23 mouse cellular contexts compared by ENCODE assay signal in the genomic region with DNA sequence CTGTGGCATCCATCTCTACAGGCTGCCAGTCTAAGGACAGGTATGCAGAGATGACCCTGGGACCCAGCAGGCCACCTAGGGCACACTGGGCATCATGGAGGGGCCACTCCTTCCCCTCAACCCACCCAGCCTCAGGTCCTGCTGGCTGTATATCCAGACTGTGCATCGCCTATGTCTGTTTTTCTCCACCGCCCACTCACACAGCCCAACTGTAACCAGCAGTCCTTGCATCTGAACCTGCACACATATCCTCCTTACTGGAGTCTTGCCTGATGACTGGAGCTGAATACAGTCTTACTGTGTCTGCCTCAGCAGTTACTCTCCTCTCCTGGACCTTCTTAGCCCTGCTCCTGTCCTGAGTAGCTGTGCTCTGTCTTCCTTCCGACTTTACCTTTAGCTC. TPM values are rescaled to one million over a fixed set of nuclear protein-coding genes. Genes with fewer than 3 reads are reported as not detected.
DNase-seq lines count a peak whose midpoint lies in the region; ATAC-seq and TF ChIP-seq lines count a peak whose summit lies in the region.
"Had no signal": no experiment of that assay in that cellular context is flagged by ENCODE, and none has a peak within 500 bp of the region (broad histone marks: within the 10 kb centered on the region; RNA-seq: fewer than 3 reads in every experiment).

No protein-coding gene starts in this region.

- H3K36me3 ChIP-seq in midbrain, postnatal 0 days (ENCODE audit: insufficient read depth, low read length): no peaks in the 10 kb centered on the region
- H3K36me3 ChIP-seq: heart, embryonic 13.5 days; liver, embryonic 12.5 days; neural tube, embryonic 12.5 days had no signal

- no peak overlapping the region for H3K4me2 ChIP-seq in midbrain, postnatal 0 days (ENCODE audit: low read depth, low read length, poor library complexity, severe bottlenecking)
- H3K4me2 ChIP-seq: heart, embryonic 13.5 days; liver, embryonic 12.5 days; lung, embryonic 14.5 days; neural tube, embryonic 12.5 days had no signal

- peaks cover 15% of the 10 kb centered on the region; the same call in 1 of the 2 replicates for H3K4me1 ChIP-seq in midbrain, postnatal 0 days (ENCODE audit: insufficient read depth, low read length)
- H3K4me1 ChIP-seq: liver, embryonic 12.5 days had no signal

- no peaks in the 10 kb centered on the region for H3K9me3 ChIP-seq in midbrain, postnatal 0 days (ENCODE audit: low read length)
- H3K9me3 ChIP-seq: liver, embryonic 12.5 days; neural tube, embryonic 12.5 days had no signal

- no peaks in the 10 kb centered on the region for H3K27me3 ChIP-seq in midbrain, postnatal 0 days (ENCODE audit: insufficient read depth, low read length)
- H3K27me3 ChIP-seq: heart, embryonic 13.5 days; neural tube, embryonic 12.5 days had no signal

- peak overlapping the region; percentile 69; the same call in 1 of the 2 replicates for H3K27ac ChIP-seq in midbrain, postnatal 0 days (ENCODE audit: low read depth, low read length)
- H3K27ac ChIP-seq: heart, embryonic 13.5 days; kidney, postnatal 0 days; liver, embryonic 12.5 days; neural tube, embryonic 12.5 days had no signal

- H3K4me3 ChIP-seq in midbrain, postnatal 0 days (ENCODE audit: low read depth, low read length): no peak overlapping the region
- H3K4me3 ChIP-seq: heart, embryonic 13.5 days; liver, embryonic 12.5 days; neural tube, embryonic 12.5 days had no signal

- 97% methylated on average over 3 of the region's 3 CpGs for WGBS in midbrain, postnatal 0 days

- intact Hi-C loops in left cerebral cortex, postnatal 14 days (cut with DNase I): no loop called here
- intact Hi-C loops in left cerebral cortex, postnatal 4 days (cut with DNase I): no loop called here

- H3K9ac ChIP-seq in midbrain, postnatal 0 days (replicated peaks; ENCODE audit: low read length, poor library complexity, severe bottlenecking): no peak overlapping the region
- H3K9ac ChIP-seq: heart, embryonic 13.5 days; liver, embryonic 12.5 days; lung, embryonic 14.5 days; neural tube, embryonic 12.5 days had no signal

- peak; percentile 65 for ATAC-seq in frontal cortex, adult (ENCODE audit: low TSS enrichment)
- ATAC-seq in midbrain, postnatal 0 days (ENCODE audit: low FRiP score): no peak
- ATAC-seq: forebrain, embryonic 14.5 days; intestine, postnatal 0 days; liver, embryonic 12.5 days had no signal

- no peak for DNase-seq in frontal cortex, postnatal 14 days (ENCODE audit: low spot score in 2 of 2)
- peak; percentile 42 to 68 for DNase-seq in left cerebral cortex, postnatal 14 days (ENCODE audit: low spot score in 2 of 2)
- no peak for DNase-seq in left cerebral cortex, postnatal 4 days
- DNase-seq in brain, adult 2 months (ENCODE audit: low read depth, low spot score): peak; percentile 65
- DNase-seq in midbrain, postnatal 0 days (ENCODE audit: low spot score): no peak
- no peak for DNase-seq in cerebellum, adult 11 months
- DNase-seq in adipocyte (ENCODE audit: low spot score): no peak
- DNase-seq: adrenal gland, adult 2 months; cerebellum, postnatal 25 days; heart, postnatal 36 days; lung, embryonic 14.5 days; lung, postnatal 4 days; thymus, postnatal 14 days had no signal

- no peak for TF ChIP-seq CTCF in midbrain, postnatal 0 days (IDR thresholded peaks at IDR 0.05)

RNA-seq across cellular contexts. Expression of a gene that starts 28.1 kb away (rescaled TPM):
- 10 to 100 TPM; 13.7 to 16.2 TPM for total RNA-seq in left cerebral cortex, postnatal 14 days (2021)
- total RNA-seq in left cerebral cortex, postnatal 4 days (2021): 1 to 10 TPM; 2.4 to 2.9 TPM
- 7.9 and 11.3 TPM in 2 replicates for total RNA-seq in midbrain, postnatal 0 days (2014; rRNA removed)
- polyA plus RNA-seq in midbrain, postnatal 0 days (2015; fragmentation: Nextera tagmentation; extraction: Ambion mirVana): 2.0 and 2.2 TPM in 2 replicates
- total RNA-seq: adrenal gland, adult 2 months; CH12.LX; gastrocnemius, adult 18-20 months; heart, postnatal 36 days had no signal
- polyA plus RNA-seq: adrenal gland, adult 2 months; intestine, postnatal 0 days; kidney, postnatal 0 days; limb, embryonic 11.5 days; liver, embryonic 12.5 days had no signal

Comparison
In these comparisons a context has a peak if more than half of its experiments do, and no peak if none do; other contexts are left out.
1. DNase-seq: peak in left cerebral cortex, postnatal 14 days (2 of 2) and brain, adult 2 months (single experiment); none in frontal cortex, postnatal 14 days (0 of 2), left cerebral cortex, postnatal 4 days (single experiment), midbrain, postnatal 0 days (single experiment), cerebellum, adult 11 months (single experiment) and adipocyte (single experiment).